Mouse (Mus musculus): ENCODE data around the gene Vti1a.

Vti1a gene

GRCm38 (mm10) chr19:55520236-55520635 lies 204.1 kb downstream of the Vti1a start:
- ChIA-PET POLR2A (interaction anchor here in 3 of 4 experiments (0.6 to 1.5 kb wide), 6 partner anchors 12 to 349 kb away, joined by 3 read pairs; no protein-coding TSS in a partner anchor), CTCF (interaction anchor here in 1 of 4 experiments (0.7 kb wide), 1 partner anchor 26 kb away, joined by 3 read pairs; no protein-coding TSS in a partner anchor)

DNA sequence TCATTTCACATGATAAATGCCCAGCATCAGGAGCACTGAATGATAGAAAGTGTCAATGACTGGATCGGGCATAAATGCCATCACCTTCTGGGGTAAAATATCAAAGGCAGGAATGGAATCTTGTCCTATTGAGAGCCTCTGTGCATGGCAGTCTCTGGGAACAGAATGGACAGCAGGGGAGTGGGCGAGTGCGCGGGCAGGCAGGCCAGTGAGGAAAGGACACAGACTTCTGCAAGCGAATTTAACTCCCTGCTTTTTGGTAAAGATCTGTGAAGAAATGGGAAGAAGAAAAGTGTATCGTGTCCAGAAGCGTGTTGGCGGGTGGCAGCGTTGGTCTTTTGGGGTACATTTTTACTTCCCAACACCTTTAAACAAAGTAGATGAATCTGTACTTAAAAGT lies 207.2 kb downstream of the Vti1a start:
- POLR2A ChIA-PET = no interaction called here
- CTCF ChIA-PET = no interaction called here

DNA sequence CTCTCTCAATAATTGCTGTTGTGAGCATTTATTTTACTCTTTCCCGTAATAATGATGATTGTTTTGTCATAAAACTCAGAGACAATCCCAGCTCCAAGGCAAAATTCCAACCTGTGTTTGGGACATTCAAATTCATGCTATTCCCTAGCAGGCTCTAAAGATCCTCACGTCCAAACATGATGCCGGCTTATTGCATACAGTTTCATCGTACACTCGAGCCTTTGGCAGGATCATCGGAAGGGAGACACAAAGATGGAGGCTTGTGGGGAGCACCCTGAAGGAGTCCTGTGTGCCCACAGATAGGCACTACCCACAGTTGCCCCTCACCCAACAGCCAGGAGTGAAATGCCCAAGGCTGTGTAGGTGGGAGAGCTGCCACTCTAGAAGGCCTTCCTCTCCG lies 208.3 kb downstream of the Vti1a start:
- POLR2A ChIA-PET = no interaction called here
- CTCF ChIA-PET = interaction anchor here in 1 of 4 experiments (0.5 to 0.6 kb wide), 2 partner anchors 21 to 144 kb away, joined by 3 read pairs; no protein-coding TSS in a partner anchor

- ChIA-PET POLR2A (no interaction called here), CTCF (interaction anchor here in 1 of 4 experiments (0.5 to 0.6 kb wide), 2 partner anchors 10 to 20 kb away, joined by 3 read pairs; no protein-coding TSS in a partner anchor)
Observed at GRCm38 (mm10) chr19:55525056-55525455, 209.0 kb downstream of the Vti1a start.

DNA sequence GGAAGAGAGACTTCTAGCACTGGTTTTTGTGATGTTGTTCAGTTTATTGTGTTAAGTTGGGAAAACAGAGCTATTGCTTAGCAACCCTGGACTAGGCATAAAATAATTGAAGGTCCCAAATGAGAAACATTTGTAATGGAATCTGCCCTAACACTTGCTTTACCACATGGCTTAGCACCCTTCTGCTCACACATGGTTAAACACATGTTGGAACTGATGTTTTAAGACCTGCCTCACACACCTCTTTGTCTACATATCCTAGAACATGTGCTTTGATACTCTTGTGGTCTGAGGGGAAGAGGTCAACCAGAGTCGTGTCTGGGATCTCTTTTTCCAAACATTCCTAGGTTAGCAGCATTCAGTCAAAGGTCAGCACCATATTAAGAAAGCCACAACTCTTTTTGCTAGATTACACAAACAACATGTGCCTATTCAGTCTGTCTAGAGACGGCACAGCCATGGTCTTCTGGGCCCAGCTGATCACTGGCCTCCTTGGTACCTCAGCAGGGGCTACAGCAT lies 210.7 kb downstream of the Vti1a start:
- POLR2A ChIA-PET = no interaction called here
- CTCF ChIA-PET = no interaction called here

DNA sequence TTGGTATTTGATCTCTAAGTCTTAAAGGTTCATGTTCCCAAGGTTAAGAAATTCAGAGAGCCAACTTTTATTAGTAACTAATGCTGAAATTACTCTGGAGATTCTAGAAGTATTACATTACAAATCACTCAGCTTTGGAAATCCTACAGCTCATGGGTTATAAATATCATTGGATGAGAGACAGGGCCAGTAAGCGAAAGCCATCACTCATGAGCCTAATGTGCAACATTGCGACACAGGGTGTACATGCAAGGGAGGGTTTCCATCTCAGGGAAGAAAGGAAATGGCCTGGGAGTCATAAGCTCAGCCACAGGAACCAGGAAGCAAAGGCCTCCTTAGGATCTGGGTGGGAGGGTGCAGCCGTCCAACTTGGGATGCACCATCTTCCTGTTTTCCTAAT lies 213.9 kb downstream of the Vti1a start:
- CTCF ChIA-PET = no interaction called here
- POLR2A ChIA-PET = no interaction called here

- ChIA-PET CTCF (interaction anchor here in 1 of 4 experiments (0.7 kb wide), 1 partner anchor 8 kb away, joined by 11 read pairs; no protein-coding TSS in a partner anchor), POLR2A (no interaction called here)
Observed at GRCm38 (mm10) chr19:55532681-55533080, 216.6 kb downstream of the Vti1a start.

GRCm38 (mm10) chr19:55536273-55536937 lies 220.3 kb downstream of the Vti1a start:
- ChIA-PET POLR2A (interaction anchor here in 1 of 4 experiments (0.6 to 1.7 kb wide), 2 partner anchors 9 to 187 kb away, joined by 4 to 6 read pairs; no protein-coding TSS in a partner anchor), CTCF (interaction anchor here in 3 of 4 experiments (0.7 to 1.4 kb wide), 3 partner anchors 9 to 598 kb away, joined by 3 to 4 read pairs (median 4); no protein-coding TSS in a partner anchor)

DNA sequence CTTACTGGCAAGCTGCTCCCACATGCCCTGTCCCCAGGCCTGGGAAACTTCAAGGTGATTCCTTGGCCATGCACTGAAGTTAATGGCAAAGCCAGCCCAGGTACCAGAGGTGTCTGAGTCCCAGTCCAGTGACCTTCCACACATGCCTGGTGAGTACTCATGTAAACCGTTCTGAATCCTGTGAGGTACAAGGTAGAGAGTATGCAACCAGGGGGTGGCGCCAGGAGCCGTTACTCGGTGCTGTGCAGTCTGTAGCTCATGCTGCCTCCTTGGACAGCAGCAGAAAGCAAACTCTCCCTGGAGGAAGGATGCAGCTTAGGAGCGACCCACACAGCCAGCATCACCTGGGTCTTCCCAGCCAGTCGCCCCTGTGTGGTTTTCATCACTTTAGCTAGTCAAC lies 221.6 kb downstream of the Vti1a start:
- ChIA-PET CTCF (interaction anchor here in 3 of 4 experiments (0.5 to 1.4 kb wide), 7 partner anchors 8 to 596 kb away, joined by 3 to 4 read pairs (median 4); no protein-coding TSS in a partner anchor), POLR2A (interaction anchor here in 2 of 4 experiments (0.5 to 1.7 kb wide), 4 partner anchors 8 to 79 kb away, joined by 3 to 5 read pairs (median 4); no protein-coding TSS in a partner anchor)

DNA sequence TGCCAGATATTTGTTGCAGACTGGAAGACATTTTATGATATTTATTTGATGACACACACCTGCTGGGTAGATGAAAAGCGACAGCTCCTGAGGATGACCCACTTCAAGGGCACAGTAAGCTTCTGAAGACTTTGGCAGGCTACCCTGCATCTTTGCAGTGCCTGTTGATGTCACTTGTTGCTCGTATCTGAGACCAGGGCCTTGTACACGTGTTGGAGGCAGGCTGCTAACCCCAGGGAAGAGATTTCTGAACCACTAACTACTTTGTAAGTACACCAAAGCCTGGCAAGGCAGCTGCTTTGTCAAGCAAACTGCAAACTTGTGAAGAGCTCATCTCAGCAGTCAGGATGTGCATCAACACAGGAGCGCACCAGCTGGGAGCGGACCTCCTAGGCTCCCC lies 225.5 kb downstream of the Vti1a start:
- POLR2A ChIA-PET = interaction anchor here in 2 of 4 experiments (0.6 to 1.2 kb wide), 2 partner anchors 71 to 92 kb away, joined by 3 to 4 read pairs; no protein-coding TSS in a partner anchor
- CTCF ChIA-PET = interaction anchor here in 1 of 4 experiments (0.7 kb wide), 1 partner anchor 14 kb away, joined by 3 read pairs; no protein-coding TSS in a partner anchor

DNA sequence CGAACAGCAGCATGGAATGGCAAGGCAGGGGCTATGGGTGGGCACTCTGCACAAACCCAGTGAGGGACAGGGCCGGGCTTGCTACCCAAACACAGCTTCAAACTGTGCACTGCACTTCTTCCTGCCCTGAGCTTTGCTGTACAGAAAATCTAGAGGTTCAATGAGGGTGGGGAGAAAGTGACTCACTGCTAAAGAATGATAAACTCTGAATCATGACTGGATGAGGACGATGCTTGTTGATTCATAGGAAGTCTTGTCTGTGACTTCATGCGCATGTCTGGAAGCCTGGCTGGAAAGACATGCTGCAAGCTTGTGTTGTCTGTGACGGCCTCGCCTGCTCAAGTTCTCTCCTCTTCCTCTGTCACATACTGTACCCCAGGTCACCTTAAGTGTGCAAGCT lies 226.4 kb downstream of the Vti1a start:
- CTCF ChIA-PET = interaction anchor here in 2 of 4 experiments (0.6 to 1.0 kb wide), 3 partner anchors 336 to 653 kb away, joined by 3 read pairs; no protein-coding TSS in a partner anchor
- POLR2A ChIA-PET = interaction anchor here in 2 of 4 experiments (0.9 to 5.0 kb wide), 6 partner anchors 13 to 186 kb away, joined by 3 to 18 read pairs (median 3); no protein-coding TSS in a partner anchor

GRCm38 (mm10) chr19:55543188-55543587 lies 227.1 kb downstream of the Vti1a start:
- ChIA-PET POLR2A (interaction anchor here in 3 of 4 experiments (0.9 to 5.0 kb wide), 6 partner anchors 12 to 186 kb away, joined by 3 to 18 read pairs (median 3); no protein-coding TSS in a partner anchor), CTCF (interaction anchor here in 2 of 4 experiments (0.6 kb wide), 2 partner anchors 324 to 652 kb away, joined by 3 to 4 read pairs; no protein-coding TSS in a partner anchor)

- POLR2A ChIA-PET = interaction anchor here in 1 of 4 experiments (0.6 to 5.0 kb wide), 2 partner anchors 11 to 36 kb away, joined by 3 to 18 read pairs; no protein-coding TSS in a partner anchor
- CTCF ChIA-PET = interaction anchor here in 2 of 4 experiments (1.5 to 1.8 kb wide), 5 partner anchors 9 to 34 kb away, joined by 3 to 12 read pairs (median 6); no protein-coding TSS in a partner anchor
Observed at GRCm38 (mm10) chr19:55544498-55544897, 228.4 kb downstream of the Vti1a start.

DNA sequence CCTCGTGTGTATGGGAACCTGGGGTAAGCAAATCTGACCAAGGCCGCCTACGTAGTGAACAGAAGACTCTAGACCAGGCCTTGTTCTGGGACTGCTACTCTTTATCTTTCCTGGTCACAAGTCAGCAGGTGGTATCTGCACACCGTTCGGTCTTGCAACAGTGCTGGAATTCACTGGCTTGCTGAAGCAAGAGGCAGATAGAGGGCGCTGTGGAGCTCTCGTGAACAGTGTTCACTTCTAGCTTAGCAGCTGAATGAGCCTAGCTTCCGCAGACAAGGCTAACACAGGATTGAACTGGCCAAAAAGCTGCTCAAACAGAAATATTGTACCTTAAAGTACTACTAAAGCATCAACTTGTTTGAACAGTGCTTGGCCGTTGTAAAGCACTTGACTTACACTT lies 229.4 kb downstream of the Vti1a start:
- ChIA-PET POLR2A (interaction anchor here in 3 of 4 experiments (0.6 to 5.0 kb wide), 14 partner anchors 9 to 198 kb away, joined by 3 to 18 read pairs (median 4); no protein-coding TSS in a partner anchor), CTCF (interaction anchor here (0.5 to 1.8 kb wide), 41 partner anchors 8 to 589 kb away, joined by 3 to 12 read pairs (median 3); no protein-coding TSS in a partner anchor)

DNA sequence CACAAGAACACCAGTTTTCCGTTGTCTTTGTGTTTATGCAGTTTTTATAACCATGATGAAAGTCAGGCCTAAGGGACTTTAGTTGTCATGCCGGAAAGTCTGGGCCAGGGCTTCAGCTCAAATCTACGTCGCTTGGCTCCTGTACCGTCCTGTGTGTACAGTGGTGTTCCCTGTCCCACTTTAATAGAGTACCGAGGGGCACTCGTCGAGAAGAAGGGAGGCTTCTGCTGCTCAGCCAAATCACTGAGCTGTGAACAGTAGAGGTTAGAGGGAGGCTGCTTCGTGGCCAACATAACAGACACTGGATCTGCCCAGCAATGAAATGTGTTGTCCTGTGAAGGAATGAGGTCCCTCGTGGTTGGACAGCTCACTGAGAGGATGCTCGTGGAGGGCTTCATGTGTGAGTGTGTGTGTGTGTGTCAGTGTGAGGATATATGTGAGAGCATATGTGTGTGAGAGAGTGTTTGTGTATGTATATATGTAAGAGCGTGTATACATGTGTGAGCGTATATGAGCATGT lies 230.0 kb downstream of the Vti1a start:
- POLR2A ChIA-PET = interaction anchor here in 3 of 4 experiments (0.6 to 5.0 kb wide), 13 partner anchors 9 to 197 kb away, joined by 3 to 18 read pairs (median 4); no protein-coding TSS in a partner anchor
- CTCF ChIA-PET = interaction anchor here (0.5 to 1.8 kb wide), 36 partner anchors 9 to 588 kb away, joined by 3 to 12 read pairs (median 3); no protein-coding TSS in a partner anchor

GRCm38 (mm10) chr19:55548206-55548605 lies 232.1 kb downstream of the Vti1a start:
- CTCF ChIA-PET = no interaction called here

DNA sequence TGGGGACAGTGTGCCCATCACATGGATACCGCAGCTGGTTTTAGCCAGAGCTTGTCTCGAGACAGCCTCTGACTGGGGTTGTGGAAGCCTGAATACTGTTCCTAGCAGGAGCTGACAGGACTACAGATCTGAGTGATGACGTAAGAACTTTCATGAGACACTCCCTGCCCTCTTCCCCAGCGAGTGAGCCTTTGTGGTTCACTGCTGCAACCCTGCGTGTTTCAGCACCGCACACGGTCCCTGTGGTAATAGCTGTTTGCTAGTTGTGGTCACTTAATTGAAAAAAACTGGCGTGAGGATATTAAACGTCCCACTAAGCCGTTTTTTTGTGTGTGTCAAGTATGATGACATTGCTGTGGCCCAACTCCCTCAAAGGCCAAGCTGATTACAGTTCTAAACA lies 232.6 kb downstream of the Vti1a start:
- POLR2A ChIA-PET = interaction anchor here in 3 of 4 experiments (0.6 to 1.5 kb wide), 11 partner anchors 11 to 334 kb away, joined by 3 to 5 read pairs (median 3); no protein-coding TSS in a partner anchor
- CTCF ChIA-PET = interaction anchor here in 2 of 4 experiments (0.5 to 0.8 kb wide), 3 partner anchors 330 to 484 kb away, joined by 3 read pairs; no protein-coding TSS in a partner anchor

More at GRCm38 (mm10) chr19:55548206-55548605, 232.1 kb downstream of the Vti1a start:
- POLR2A ChIA-PET = interaction anchor here in 2 of 4 experiments (0.6 to 1.5 kb wide), 8 partner anchors 11 to 333 kb away, joined by 3 to 4 read pairs (median 3); no protein-coding TSS in a partner anchor

GRCm38 (mm10) chr19:55550176-55550575 lies 234.1 kb downstream of the Vti1a start:
- POLR2A ChIA-PET = no interaction called here
- CTCF ChIA-PET = no interaction called here

Measured in embryonic stem cell, embryonic (primary cell).